Mouse (Mus musculus) layer of hippocampus, adult 2 months (tissue): ENCODE data around the gene Myadm. TPM values are rescaled to one million over a fixed set of nuclear protein-coding genes. Genes with fewer than 3 reads are reported as not detected.

Experiments used
- DNase-seq, 2 experiments: peaks; one replicate each; pipeline ENCODE4 v3.0.0; 2022; ENCODE audit warnings: low spot score in 2 of 2
- H3K27ac ChIP-seq: fragments of 200-600 bp; 2 replicates; pipeline ENCODE4 v1.8.1; 2022
- H3K4me3 ChIP-seq: fragments of 200-600 bp; 2 replicates; pipeline ENCODE4 v1.8.1; 2022; ENCODE audit warnings: mild to moderate bottlenecking
- CTCF ChIP-seq: fragments of 200-600 bp; conservative IDR thresholded peaks from 2 replicates; pipeline ENCODE4 v1.8.1; 2022; ENCODE audit warnings: antibody characterized with exemption, mild to moderate bottlenecking, moderate library complexity
- total RNA-seq, 2 experiments: library from RNA; stranded (reverse); gene quantifications; 2 replicates each; pipeline ENCODE4 v1.2.3; 2021

Myadm gene
- total RNA-seq, 2 experiments from 2014 or later: 52.5 to 60.1 TPM

DNA sequence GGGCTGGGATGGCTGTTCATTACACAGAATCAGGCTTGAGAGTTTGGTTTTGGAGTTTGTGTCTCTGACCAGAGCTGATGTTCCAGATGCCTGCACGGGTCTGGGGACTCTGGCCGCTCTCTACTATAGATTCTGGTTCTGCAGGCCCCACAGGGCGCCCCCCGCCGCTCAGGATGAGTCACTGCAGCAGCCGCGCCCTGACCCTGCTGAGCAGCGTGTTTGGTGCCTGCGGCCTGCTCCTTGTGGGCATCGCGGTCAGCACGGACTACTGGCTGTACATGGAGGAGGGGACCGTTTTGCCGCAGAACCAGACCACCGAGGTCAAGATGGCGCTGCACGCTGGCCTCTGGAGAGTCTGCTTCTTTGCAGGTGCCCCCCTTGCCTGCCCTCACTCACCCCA, 47.5 kb downstream of the Myadm start:
- TF ChIP-seq CTCF: peak; percentile 48

DNA sequence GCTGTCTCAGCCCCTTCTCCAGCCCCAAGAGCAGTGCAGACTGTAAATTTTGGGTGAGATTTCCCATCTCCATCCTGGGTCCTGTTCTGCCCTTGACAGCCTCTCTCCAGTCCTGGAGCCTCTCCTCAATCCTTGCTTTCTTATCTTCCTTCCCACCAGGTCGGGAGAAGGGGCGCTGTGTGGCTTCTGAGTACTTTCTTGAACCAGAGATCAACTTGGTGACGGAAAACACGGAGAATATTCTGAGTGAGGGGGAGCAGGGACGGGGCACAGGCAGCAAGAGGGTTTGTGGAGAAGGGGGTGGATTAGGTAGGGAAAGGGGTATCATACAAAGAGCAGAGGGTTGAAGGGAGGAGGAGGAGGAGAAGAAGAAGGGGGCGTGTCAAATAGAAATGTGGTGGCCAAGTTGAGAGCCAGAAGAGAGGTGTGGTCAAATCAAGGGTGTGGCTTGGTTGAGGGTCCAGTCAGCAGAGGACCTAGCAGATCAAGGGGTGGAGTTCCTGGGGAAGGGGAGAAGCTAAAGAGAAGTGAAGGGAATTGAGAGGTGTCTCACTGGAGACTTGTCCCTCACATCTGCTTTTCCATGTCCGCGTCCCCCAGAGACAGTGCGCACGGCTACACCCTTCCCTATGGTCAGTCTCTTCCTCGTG, 49.5 kb downstream of the Myadm start:
- TF ChIP-seq CTCF: no peak

More for the DNA sequence above, 47.5 kb downstream of the Myadm start:
- H3K27ac ChIP-seq: no peak overlapping the region
- DNase-seq: no peak
- no peak overlapping the region for H3K4me3 ChIP-seq

DNA sequence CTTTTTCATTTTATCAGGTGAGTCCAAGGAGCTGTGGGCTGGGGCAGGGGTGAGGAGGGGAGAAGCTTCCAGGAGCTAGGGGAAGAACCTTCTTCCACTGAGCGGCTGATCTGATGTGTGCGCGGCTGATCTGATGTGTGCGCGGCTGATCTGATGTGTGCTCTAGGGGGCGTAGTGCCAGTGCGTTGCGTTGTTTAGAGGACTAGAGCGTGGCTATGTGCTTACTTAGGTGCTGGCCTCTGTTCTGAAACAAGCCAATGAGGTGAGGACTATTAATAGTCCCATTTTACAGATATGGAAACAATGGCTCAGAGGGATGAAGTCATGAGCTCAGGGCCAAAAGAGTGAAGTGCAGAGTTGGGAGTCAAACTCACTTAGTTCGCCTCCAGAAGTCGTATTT, 50.1 kb downstream of the Myadm start:
- Histone ChIP-seq H3K27ac (no peak overlapping the region), H3K4me3 (no peak overlapping the region)
- DNase-seq: no peak
- no peak for TF ChIP-seq CTCF

More for the DNA sequence above, 49.5 kb downstream of the Myadm start:
- no peak for DNase-seq
- no peak overlapping the region for H3K27ac ChIP-seq
- no peak overlapping the region for H3K4me3 ChIP-seq

DNA sequence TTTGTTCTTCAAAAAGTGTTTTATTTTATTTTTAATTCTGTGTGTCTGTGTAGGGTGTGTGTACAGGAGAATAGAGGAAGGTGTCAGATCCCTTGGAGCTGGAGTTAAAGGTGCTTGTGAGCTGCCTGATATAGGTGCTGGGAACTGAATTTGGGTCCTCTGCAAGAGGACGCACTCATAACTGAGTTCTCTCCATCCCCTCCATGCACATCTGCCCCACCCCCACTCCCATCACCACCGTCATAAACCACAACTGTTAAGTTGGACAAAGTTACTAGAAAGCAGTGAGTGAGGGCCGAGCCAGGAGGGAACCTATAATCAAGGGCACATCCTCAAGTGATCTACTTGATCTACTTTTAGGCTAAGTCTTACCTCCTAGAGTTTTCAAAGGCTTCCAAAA, 55.0 kb downstream of the Myadm start:
- H3K27ac ChIP-seq: no peak overlapping the region
- no peak for DNase-seq
- no peak overlapping the region for H3K4me3 ChIP-seq
- no peak for TF ChIP-seq CTCF

DNA sequence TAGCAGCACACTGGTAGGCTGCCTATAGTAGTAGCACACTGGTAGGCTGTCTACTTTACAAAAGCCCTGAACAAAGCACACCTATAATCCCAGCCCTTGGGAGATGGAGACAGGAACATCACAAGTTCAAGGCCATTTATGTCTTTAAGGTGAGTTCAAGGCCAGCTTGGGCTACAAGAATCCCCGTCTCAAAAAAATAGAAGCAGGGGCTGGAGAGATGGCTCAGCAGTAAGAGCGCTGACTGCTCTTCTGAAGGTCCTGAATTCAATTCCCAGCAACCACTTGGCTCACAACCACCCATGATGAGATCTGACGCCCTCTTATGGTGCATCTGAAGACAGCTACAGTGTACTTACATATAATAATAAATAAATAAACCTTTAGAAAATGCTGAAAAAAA, 56.4 kb downstream of the Myadm start:
- no peak for DNase-seq
- Histone ChIP-seq H3K4me3 (no peak overlapping the region), H3K27ac (no peak overlapping the region)
- TF ChIP-seq CTCF: no peak

DNA sequence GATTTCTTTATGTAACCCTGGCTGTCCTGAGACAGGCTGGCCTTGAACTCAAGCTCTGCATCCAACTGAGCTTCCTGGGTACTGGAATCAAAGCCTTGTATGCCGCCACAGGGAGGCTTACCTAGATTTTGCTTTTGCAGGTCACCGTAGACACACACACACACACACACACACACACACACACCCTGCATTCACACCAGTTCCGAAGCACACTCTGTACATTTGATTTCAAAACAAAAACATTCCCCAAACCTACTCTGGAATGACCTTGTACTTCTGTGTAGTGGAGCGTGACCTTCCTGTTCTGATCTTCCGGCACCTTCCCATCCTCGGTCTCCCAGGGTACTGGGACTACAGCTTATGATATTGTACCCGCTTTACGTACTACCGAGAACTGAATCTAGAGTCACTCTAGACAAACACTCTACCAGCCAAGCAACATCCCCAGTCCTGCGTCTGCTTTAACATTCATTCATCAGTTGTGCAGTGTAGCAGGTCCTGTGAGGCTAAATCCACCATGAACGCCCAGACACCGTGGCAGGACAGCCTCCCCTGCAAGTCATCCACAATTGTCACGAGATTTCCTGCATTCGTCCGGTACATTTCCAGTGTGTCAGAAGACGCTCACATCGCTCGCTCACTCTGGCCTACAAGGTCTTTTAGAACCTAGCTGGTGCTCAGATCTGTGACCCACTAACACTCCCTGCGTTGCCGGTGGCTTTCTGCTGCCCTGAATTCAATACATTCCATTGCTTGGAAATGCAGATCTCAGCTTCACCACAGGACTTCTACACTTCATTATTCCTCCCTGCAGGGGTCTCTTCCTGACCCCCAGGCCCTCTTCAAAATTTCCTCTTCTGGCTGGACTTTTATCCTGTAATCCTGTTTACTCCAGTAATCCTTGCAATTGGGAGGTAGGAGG, 58.7 kb downstream of the Myadm start:
- no peak overlapping the region for H3K4me3 ChIP-seq
- TF ChIP-seq CTCF: no peak
- DNase-seq: no peak
- H3K27ac ChIP-seq: no peak overlapping the region

DNA sequence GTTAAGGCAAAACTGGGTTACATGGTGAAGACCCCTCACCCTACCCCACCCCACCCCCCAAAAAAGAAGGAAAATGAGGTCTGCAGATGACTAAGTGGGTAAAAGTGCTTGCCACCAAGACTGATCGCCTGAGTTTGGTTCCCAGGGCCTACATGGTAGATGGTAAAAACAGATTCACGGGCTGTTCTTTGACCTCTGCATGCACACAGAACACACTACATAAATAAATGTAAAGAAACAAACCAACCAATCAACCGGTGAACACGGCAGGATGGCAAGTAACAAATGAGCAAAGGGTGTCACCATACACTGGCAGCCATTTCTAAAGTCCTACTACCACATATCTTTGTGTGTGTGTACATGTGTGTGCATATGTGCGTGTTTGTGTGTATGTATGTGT, 59.4 kb downstream of the Myadm start:
- Histone ChIP-seq H3K27ac (no peak overlapping the region), H3K4me3 (no peak overlapping the region)
- TF ChIP-seq CTCF: no peak
- no peak for DNase-seq

DNA sequence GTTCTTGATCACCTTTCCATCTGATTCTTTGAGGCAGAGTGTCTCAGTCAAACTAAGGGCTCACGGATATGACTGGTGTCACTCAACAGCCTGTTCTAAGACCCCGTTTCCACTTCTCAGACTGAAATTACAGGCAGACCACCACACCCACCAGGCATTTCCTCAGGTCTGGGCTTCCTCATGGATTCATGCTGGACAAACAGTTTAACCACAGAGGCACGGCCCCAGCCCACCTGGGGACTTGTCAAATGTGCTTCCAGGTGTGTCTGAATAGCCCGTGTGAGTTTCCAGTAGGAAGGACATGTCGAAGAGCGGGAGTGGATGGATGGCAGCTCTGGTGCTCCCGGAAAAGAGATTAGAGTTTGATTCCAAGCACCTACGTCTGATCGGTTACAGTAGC, 60.9 kb downstream of the Myadm start:
- no peak for TF ChIP-seq CTCF
- DNase-seq: no peak
- Histone ChIP-seq H3K4me3 (no peak overlapping the region), H3K27ac (no peak overlapping the region)

Other genes with a start within 250 kb of the Myadm start
- gene AU018091, start 119.9 kb upstream of the Myadm start, total RNA-seq: not detected
- gene Nlrp12, start 39.3 kb upstream of the Myadm start, total RNA-seq: not detected
- gene Prkcg, start 99 bp downstream of the Myadm start, total RNA-seq: 100 to 1,000 TPM; 518 to 547 TPM
- 100 to 1,000 TPM; 128 to 138 TPM for gene Cacng7, start 43.9 kb downstream of the Myadm start, total RNA-seq
- 100 to 1,000 TPM; 411 to 415 TPM for gene Cacng8, start 101.6 kb downstream of the Myadm start, total RNA-seq
- gene Cacng6, start 135.1 kb downstream of the Myadm start, total RNA-seq: 1 to 10 TPM; 1.9 to 2.2 TPM
- not detected for gene Tarm1, start 213.5 kb downstream of the Myadm start, total RNA-seq